Mouse (Mus musculus) heart, adult 2 months (tissue): ENCODE results near the gene Ccdc148.

Source experiments
- CTCF ChIP-seq: fragments of 200-600 bp; IDR thresholded peaks from 2 replicates; pipeline ENCODE4 v1.8.1; 2022; ENCODE audit warnings: antibody characterized with exemption, mild to moderate bottlenecking, moderate library complexity
- POLR2A ChIP-seq: fragments of 200-500 bp; IDR thresholded peaks from 2 replicates; pipeline ENCODE4 v1.6.1; 2011; ENCODE audit warnings: mild to moderate bottlenecking, low read depth, low read length, control low read depth; ENCODE audit not compliant: insufficient read depth

GRCm38 (mm10) chr2:58778986-58779495 lies 381.4 kb downstream of the Ccdc148 start:
- TF ChIP-seq POLR2A (no peak), CTCF (no peak)
